Mouse (Mus musculus): Measurements from ENCODE around the gene Rcor1. TPM values are rescaled to one million over a fixed set of nuclear protein-coding genes. Genes with fewer than 3 reads are reported as not detected.

The Rcor1 gene
- 58.6 TPM for polyA plus RNA-seq (2014; fragmentation: Illumina TruSeq; extraction: RNeasy Lipid Tissue Mini Kit (QIAGEN cat#74804); ENCODE audit: low read depth, low replicate concordance)

DNA sequence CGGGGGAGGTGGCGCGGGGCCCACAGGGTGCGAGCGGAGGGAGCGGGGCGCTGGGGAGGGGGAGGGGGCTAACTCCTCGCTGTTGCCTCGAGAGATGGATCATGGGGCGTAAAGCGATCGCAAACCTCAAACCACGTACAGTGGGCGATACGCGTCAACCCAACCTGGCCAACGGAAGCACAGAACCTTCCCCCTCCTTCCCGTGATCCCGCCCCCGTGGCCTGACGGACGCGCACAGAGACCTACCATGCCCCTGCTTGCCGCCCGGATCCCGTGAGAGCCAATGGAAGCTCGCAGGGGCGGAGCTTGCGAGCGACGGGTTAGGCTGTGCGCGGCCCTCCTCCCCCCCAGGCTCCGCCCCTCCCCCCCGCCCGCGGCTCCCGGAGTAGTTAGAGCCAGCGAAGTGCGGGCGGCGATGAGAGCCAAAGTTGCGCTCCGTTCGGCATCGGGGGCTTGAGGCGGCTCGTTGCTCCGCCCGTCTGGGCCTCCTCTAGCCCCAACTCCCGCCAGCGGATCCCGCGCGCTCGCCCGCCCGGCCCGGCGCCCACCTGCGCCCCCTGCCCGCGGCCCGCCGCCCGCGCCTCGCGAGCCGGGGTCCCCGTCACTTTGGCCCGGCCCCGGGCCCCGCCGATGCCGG is at the start of gene Rcor1:
TSS of gene Rcor1 (plus strand) at position 376 of the 637 bp plus-strand sequence.

Other genes starting within 250 kb of the Rcor1 start
- gene Mok, start 198.4 kb upstream of the Rcor1 start, polyA plus RNA-seq (2014; fragmentation: Illumina TruSeq; extraction: RNeasy Lipid Tissue Mini Kit (QIAGEN cat#74804); ENCODE audit: low read depth, low replicate concordance), result not detected
- 7.1 TPM for gene Zfp839, start 189.1 kb upstream of the Rcor1 start, polyA plus RNA-seq (2014; fragmentation: Illumina TruSeq; extraction: RNeasy Lipid Tissue Mini Kit (QIAGEN cat#74804); ENCODE audit: low read depth, low replicate concordance)
- gene Cinp, start 150.2 kb upstream of the Rcor1 start, polyA plus RNA-seq (2014; fragmentation: Illumina TruSeq; extraction: RNeasy Lipid Tissue Mini Kit (QIAGEN cat#74804); ENCODE audit: low read depth, low replicate concordance), result 28.0 TPM
- 3.6 TPM for gene Tecpr2, start 150.1 kb upstream of the Rcor1 start, polyA plus RNA-seq (2014; fragmentation: Illumina TruSeq; extraction: RNeasy Lipid Tissue Mini Kit (QIAGEN cat#74804); ENCODE audit: low read depth, low replicate concordance)
- 0.22 TPM for gene Ankrd9, start 60.3 kb upstream of the Rcor1 start, polyA plus RNA-seq (2014; fragmentation: Illumina TruSeq; extraction: RNeasy Lipid Tissue Mini Kit (QIAGEN cat#74804); ENCODE audit: low read depth, low replicate concordance)
- 10.9 TPM for gene Traf3, start 127.0 kb downstream of the Rcor1 start, polyA plus RNA-seq (2014; fragmentation: Illumina TruSeq; extraction: RNeasy Lipid Tissue Mini Kit (QIAGEN cat#74804); ENCODE audit: low read depth, low replicate concordance)
- gene 4930595D18Rik, start 145.1 kb downstream of the Rcor1 start, polyA plus RNA-seq (2014; fragmentation: Illumina TruSeq; extraction: RNeasy Lipid Tissue Mini Kit (QIAGEN cat#74804); ENCODE audit: low read depth, low replicate concordance), result not detected
- not detected for gene Amn, start 231.7 kb downstream of the Rcor1 start, polyA plus RNA-seq (2014; fragmentation: Illumina TruSeq; extraction: RNeasy Lipid Tissue Mini Kit (QIAGEN cat#74804); ENCODE audit: low read depth, low replicate concordance)